Mouse (Mus musculus): ENCODE results near the gene Tcap. TPM values are rescaled to one million over a fixed set of nuclear protein-coding genes. Genes with fewer than 3 reads are reported as not detected.

Gene Tcap
- 5.1 and 7.5 TPM in 2 replicates for polyA plus RNA-seq (2015; fragmentation: Nextera tagmentation; extraction: Ambion mirVana)

GRCm38 (mm10) chr11:98383261-98384030 lies at the start of gene Tcap:
Gene Tcap, plus strand, starts transcription at chr11:98383811.
- no peaks in the 10 kb centered on the region for H3K9me3 ChIP-seq
- ATAC-seq (ENCODE audit: borderline replicate concordance, extremely low read depth, low FRiP score, low TSS enrichment), result no peak
- H3K27me3 ChIP-seq, result peaks cover 42% of the 10 kb centered on the region
- peaks cover 18% of the 10 kb centered on the region for H3K36me3 ChIP-seq
- H3K9ac ChIP-seq, result no peak within 1 kb of the TSS
- no peak within 1 kb of the TSS for H3K4me3 ChIP-seq
- 55% methylated on average over 14 of the region's 14 CpGs for WGBS
- H3K27ac ChIP-seq, result no peak within 1 kb of the TSS
- H3K4me1 ChIP-seq, result peaks cover 26% of the 10 kb centered on the region
- no peak within 1 kb of the TSS for H3K4me2 ChIP-seq

DNA sequence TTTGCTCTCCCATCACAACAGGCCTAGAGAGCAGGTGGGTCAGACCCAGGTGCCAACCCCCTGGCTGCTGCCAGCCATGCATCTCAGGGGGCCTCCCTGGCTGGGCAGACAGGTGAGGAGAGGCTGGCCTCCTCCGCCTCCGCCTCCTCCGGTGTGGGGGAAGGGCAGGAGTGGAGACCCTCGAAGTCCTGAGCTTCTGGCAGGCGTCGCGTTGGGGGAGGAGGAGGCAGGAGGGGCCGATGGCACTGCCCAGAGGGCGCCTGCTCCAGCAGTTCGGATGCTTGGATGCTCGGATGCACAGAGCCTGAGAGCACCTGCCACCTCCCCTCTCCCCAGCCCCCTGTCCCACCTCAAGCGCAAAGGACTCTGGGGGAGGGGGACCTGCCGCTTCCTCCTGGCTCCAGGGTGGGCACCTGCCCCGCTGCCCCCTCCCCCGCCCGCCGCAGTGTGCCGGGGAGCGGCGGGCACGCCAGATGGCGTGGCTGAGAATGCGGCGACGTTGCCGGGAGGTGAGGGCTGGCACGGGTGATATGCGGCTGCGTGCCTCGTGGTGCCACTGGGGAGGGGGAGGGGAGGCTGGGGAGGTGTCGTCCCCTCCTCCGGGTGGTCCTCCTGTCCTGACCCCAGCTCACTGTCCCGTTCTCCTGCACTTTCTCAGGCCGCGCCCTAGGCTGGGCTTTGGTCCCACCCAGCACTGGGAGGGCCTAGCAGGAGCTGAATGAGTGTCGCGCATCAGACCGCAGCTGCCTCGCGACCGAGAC lies 49.5 kb upstream of the Tcap start:
- Histone ChIP-seq H3K36me3 (no peaks in the 10 kb centered on the region), H3K9ac (no peak overlapping the region), H3K4me1 (peaks cover 13% of the 10 kb centered on the region), H3K4me2 (peak overlapping the region; percentile 31), H3K9me3 (no peaks in the 10 kb centered on the region), H3K27me3 (peaks cover 100% of the 10 kb centered on the region), H3K27ac (no peak overlapping the region), H3K4me3 (no peak overlapping the region)
- 0 out of 2 replicates have a peak, but pooled peaks have one; percentile 36 for ATAC-seq (ENCODE audit: borderline replicate concordance, extremely low read depth, low FRiP score, low TSS enrichment)
- WGBS, result 4% methylated on average over 32 of the region's 41 CpGs

GRCm38 (mm10) chr11:98335250-98335649 lies 48.4 kb upstream of the Tcap start:
- Histone ChIP-seq H3K9me3 (no peaks in the 10 kb centered on the region), H3K4me2 (no peak overlapping the region), H3K27me3 (peaks cover 100% of the 10 kb centered on the region), H3K4me3 (no peak overlapping the region), H3K4me1 (peaks cover 18% of the 10 kb centered on the region), H3K27ac (no peak overlapping the region), H3K36me3 (no peaks in the 10 kb centered on the region), H3K9ac (no peak overlapping the region)
- no peak for ATAC-seq (ENCODE audit: borderline replicate concordance, extremely low read depth, low FRiP score, low TSS enrichment)
- 6% methylated on average over 9 of the region's 9 CpGs for WGBS

DNA sequence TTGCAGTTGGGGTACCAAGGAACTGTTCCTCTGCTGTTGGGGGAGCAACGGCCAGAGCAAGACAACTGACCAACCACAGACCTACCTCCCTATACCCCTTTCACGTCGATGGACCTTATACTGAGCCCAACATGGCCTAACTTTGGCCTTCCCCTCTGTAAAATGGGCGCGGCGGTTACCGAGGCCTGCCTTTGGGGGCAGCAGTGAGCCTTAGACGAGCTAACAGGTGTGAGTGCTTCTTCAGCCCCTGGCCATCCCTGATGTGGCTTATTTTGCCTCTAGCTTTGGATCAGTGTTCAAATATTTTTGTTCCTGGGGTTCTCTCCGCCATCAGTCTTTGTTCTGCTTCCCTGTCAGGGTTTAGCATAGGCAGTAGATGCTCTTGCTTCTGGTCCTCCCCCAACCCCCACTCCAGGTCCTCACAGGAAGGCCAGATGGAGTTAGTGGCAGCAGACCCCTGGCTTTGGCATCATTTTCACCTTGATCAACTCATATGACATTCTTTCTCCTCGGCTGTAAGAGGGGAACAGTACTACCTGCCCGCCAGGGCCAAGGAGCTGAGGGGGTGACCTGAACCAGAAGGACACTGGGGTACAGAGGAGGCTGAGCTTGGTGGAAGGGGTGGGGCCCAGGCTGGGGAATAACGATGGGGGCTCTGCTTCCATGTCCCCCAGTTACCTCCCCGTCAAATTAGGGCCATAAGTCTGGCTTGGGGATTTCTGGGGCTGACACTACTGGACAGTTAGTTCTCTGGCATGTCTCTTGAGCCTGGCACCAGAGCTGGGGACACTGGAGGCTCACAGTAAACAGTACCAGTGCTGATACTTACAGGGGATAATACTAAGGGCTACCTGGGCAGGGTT lies 47.1 kb upstream of the Tcap start:
- H3K9ac ChIP-seq, result no peak overlapping the region
- H3K4me1 ChIP-seq, result peaks cover 18% of the 10 kb centered on the region
- H3K27me3 ChIP-seq, result peaks cover 99% of the 10 kb centered on the region
- H3K36me3 ChIP-seq, result no peaks in the 10 kb centered on the region
- no peak overlapping the region for H3K27ac ChIP-seq
- no peak for ATAC-seq (ENCODE audit: borderline replicate concordance, extremely low read depth, low FRiP score, low TSS enrichment)
- H3K9me3 ChIP-seq, result no peaks in the 10 kb centered on the region
- H3K4me2 ChIP-seq, result no peak overlapping the region
- H3K4me3 ChIP-seq, result no peak overlapping the region
- 17% methylated on average over 13 of the region's 13 CpGs for WGBS

- peak overlapping the region; percentile 43 for H3K9ac ChIP-seq
- H3K4me2 ChIP-seq, result peak overlapping the region; percentile 96
- peaks cover 89% of the 10 kb centered on the region for H3K27me3 ChIP-seq
- H3K4me3 ChIP-seq, result peak overlapping the region; percentile 49
- no peak overlapping the region for H3K27ac ChIP-seq
- ATAC-seq (ENCODE audit: borderline replicate concordance, extremely low read depth, low FRiP score, low TSS enrichment), result no peak
- WGBS, result under 1% methylated on average over 56 of the region's 57 CpGs
- no peaks in the 10 kb centered on the region for H3K36me3 ChIP-seq
- no peaks in the 10 kb centered on the region for H3K9me3 ChIP-seq
- H3K4me1 ChIP-seq, result peaks cover 24% of the 10 kb centered on the region
These were observed 45.1 kb upstream of the Tcap start for GRCm38 (mm10) chr11:98338507-98338961.

GRCm38 (mm10) chr11:98339071-98339501 lies 44.5 kb upstream of the Tcap start:
- H3K27me3 ChIP-seq, result peaks cover 85% of the 10 kb centered on the region
- H3K9ac ChIP-seq, result peak overlapping the region; percentile 43; the same call in 1 of the 2 replicates
- peak overlapping the region; percentile 96 for H3K4me2 ChIP-seq
- WGBS, result 0% methylated on average over 19 of the region's 19 CpGs
- ATAC-seq (ENCODE audit: borderline replicate concordance, extremely low read depth, low FRiP score, low TSS enrichment), result no peak
- no peak overlapping the region for H3K27ac ChIP-seq
- H3K36me3 ChIP-seq, result no peaks in the 10 kb centered on the region
- H3K9me3 ChIP-seq, result no peaks in the 10 kb centered on the region
- peaks cover 24% of the 10 kb centered on the region for H3K4me1 ChIP-seq
- peak overlapping the region; percentile 49 for H3K4me3 ChIP-seq

- ATAC-seq (ENCODE audit: borderline replicate concordance, extremely low read depth, low FRiP score, low TSS enrichment), result 0 out of 2 replicates have a peak, but pooled peaks have one; percentile 9
- H3K4me1 ChIP-seq, result peaks cover 20% of the 10 kb centered on the region
These were observed 43.8 kb upstream of the Tcap start for GRCm38 (mm10) chr11:98339679-98340287.

GRCm38 (mm10) chr11:98340597-98340996 lies 43.0 kb upstream of the Tcap start:
- 13% methylated on average over 3 of the region's 4 CpGs for WGBS
- peaks cover 83% of the 10 kb centered on the region for H3K27me3 ChIP-seq
- H3K27ac ChIP-seq, result no peak overlapping the region
- H3K36me3 ChIP-seq, result no peaks in the 10 kb centered on the region
- ATAC-seq (ENCODE audit: borderline replicate concordance, extremely low read depth, low FRiP score, low TSS enrichment), result no peak
- H3K4me1 ChIP-seq, result peaks cover 20% of the 10 kb centered on the region
- no peaks in the 10 kb centered on the region for H3K9me3 ChIP-seq
- no peak overlapping the region for H3K4me2 ChIP-seq
- H3K4me3 ChIP-seq, result no peak overlapping the region
- H3K9ac ChIP-seq, result no peak overlapping the region

More at GRCm38 (mm10) chr11:98339679-98340287, 43.8 kb upstream of the Tcap start:
- Histone ChIP-seq H3K27me3 (peaks cover 83% of the 10 kb centered on the region), H3K36me3 (no peaks in the 10 kb centered on the region), H3K4me2 (peak overlapping the region; percentile 96), H3K27ac (no peak overlapping the region), H3K4me3 (peak overlapping the region; percentile 49), H3K9ac (no peak overlapping the region), H3K9me3 (no peaks in the 10 kb centered on the region)
- 9% methylated on average over 11 of the region's 11 CpGs for WGBS

DNA sequence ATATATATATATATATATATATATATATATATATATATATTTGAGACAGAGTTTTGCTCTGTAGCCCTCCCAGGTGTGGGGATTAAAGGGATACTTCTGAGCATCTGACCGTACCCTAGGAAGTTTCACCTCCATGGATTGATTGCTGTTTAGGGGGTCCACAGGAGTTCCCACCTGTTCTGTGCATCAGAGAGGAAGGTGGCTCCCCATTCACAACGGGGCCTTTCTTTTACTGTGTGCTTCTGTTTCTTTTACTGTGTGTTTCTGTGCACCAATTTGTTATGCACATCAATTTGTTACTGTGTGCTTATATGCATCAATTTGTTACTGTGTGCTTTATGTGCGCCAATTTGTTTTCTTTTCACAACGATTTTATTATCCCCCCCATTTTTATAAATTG lies 42.4 kb upstream of the Tcap start:
- ATAC-seq (ENCODE audit: borderline replicate concordance, extremely low read depth, low FRiP score, low TSS enrichment), result no peak
- no peak overlapping the region for H3K4me3 ChIP-seq
- H3K27me3 ChIP-seq, result peaks cover 82% of the 10 kb centered on the region
- H3K36me3 ChIP-seq, result no peaks in the 10 kb centered on the region
- H3K9me3 ChIP-seq, result no peaks in the 10 kb centered on the region
- H3K4me1 ChIP-seq, result peaks cover 20% of the 10 kb centered on the region
- no peak overlapping the region for H3K4me2 ChIP-seq
- H3K9ac ChIP-seq, result no peak overlapping the region
- WGBS, result 47% methylated on average over 4 of the region's 4 CpGs
- H3K27ac ChIP-seq, result no peak overlapping the region

DNA sequence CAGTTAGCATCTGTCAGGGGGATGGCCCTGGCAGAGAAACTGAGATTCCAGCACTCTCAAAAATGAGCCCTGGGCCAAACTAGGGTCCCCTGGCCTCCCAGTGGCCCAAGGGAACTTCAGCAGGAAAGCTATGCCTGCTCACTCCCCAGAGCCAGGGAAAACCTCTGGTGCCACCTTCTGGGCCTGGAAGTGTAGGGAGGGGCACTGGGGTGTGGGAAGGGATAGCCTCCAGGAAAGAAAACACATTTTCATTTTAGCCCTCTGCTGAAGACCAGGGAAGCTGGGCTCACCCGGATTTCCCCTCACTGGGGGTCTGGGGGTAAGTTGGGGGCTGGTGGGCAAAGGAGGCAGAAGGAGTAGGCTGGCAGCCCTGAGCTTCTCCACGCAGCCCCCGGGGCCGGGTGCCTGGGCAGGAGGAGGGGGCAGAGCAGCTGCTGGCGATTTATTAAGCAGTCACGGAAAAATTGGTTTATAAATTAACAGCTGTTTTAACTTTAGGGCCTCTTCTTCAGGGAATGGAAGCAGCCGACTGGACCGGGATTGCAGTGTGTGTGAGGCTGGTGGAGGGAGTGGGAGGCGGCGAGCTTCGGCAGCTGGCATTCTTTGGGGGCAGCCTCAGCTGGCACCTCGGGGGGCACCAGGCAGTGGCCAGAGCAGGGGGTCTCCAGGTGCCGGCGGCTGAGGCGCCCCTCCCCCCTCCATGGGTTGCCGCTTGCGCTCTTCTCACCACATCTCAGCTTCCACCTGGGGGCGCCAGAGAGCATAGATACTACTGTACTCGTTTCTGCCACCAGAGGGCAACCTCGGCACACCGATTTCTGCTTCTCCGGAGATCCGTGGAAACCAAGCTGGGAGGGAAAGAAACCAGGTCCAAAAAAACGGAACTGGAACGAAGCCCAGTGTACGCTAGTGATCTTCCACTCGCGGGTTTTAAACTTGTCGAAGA lies 41.3 kb upstream of the Tcap start:
- peak overlapping the region; percentile 68 for H3K4me2 ChIP-seq

More for the DNA sequence above, 41.3 kb upstream of the Tcap start:
- peaks cover 82% of the 10 kb centered on the region for H3K27me3 ChIP-seq
- H3K27ac ChIP-seq, result no peak overlapping the region
- peaks cover 20% of the 10 kb centered on the region for H3K4me1 ChIP-seq
- peak overlapping the region; percentile 33 for H3K4me3 ChIP-seq
- no peaks in the 10 kb centered on the region for H3K9me3 ChIP-seq
- WGBS, result 2% methylated on average over 29 of the region's 29 CpGs
- no peak overlapping the region for H3K9ac ChIP-seq
- H3K36me3 ChIP-seq, result no peaks in the 10 kb centered on the region
- 0 out of 2 replicates have a peak, but pooled peaks have one; percentile 25 for ATAC-seq (ENCODE audit: borderline replicate concordance, extremely low read depth, low FRiP score, low TSS enrichment)
